In genomic region chr8:112935897-112936719, GRCm38 (mm10) we compare ENCODE assay signal across 8 mouse cellular contexts.
DNase-seq lines count a peak whose midpoint lies in the region; ATAC-seq and TF ChIP-seq lines count a peak whose summit lies in the region.

No protein-coding gene starts in this region.

- H3K4me3 ChIP-seq in heart, adult 2 months = no peak overlapping the region
- no peak overlapping the region for H3K4me3 ChIP-seq in heart, embryonic 12.5 days

- no peak overlapping the region for H3K9ac ChIP-seq in heart, adult 2 months (ENCODE audit: low read depth, low read length)
- no peak overlapping the region for H3K9ac ChIP-seq in heart, embryonic 12.5 days

- peak; percentile 25 to 34 for DNase-seq in heart, adult 2 months
- peak; percentile 75 for DNase-seq in Patski (ENCODE audit: low read depth, low spot score)
- peak; percentile 18 to 44 for DNase-seq in cerebellum, postnatal 36 days
- DNase-seq in kidney, postnatal 25 days = peak; percentile 56 to 64
- no peak for DNase-seq in c-Kit-positive CD71-positive TER-119-positive erythroid progenitor cells, embryonic 14.5 days (ENCODE audit: low spot score)
- no peak for DNase-seq in neural tube, embryonic 10.5 days (ENCODE audit: extremely low spot score, low spot score)
- no peak for DNase-seq in embryo, embryonic 10 days (ENCODE audit: low spot score)

- H3K4me1 ChIP-seq in heart, adult 2 months (ENCODE audit: control insufficient read depth, insufficient read depth, low read length) = no peaks in the 10 kb centered on the region
- no peaks in the 10 kb centered on the region for H3K4me1 ChIP-seq in heart, embryonic 12.5 days (replicated peaks)

- H3K9me3 ChIP-seq in heart, embryonic 12.5 days (replicated peaks) = peaks cover 9% of the 10 kb centered on the region; the same call in 1 of the 2 replicates

- CTCF ChIA-PET in Patski (lab: Charles Lee) = no interaction called here

- ATAC-seq in heart, embryonic 12.5 days (ENCODE audit: insufficient number of reproducible peaks, low FRiP score) = no peak
- ATAC-seq in Patski = peak; percentile 78

- POLR2A ChIA-PET in Patski (lab: Charles Lee) = no interaction called here

- no peak for TF ChIP-seq POLR2A in heart, adult 2 months (IDR thresholded peaks at IDR 0.05; ENCODE audit: insufficient read depth, low read depth, low read length)

- H3K27ac ChIP-seq in heart, adult 2 months = no peak overlapping the region
- H3K27ac ChIP-seq in heart, embryonic 12.5 days (ENCODE audit: poor library complexity, severe bottlenecking) = no peak overlapping the region

- no peak for TF ChIP-seq CTCF in heart, adult 2 months (IDR thresholded peaks at IDR 0.05)
- TF ChIP-seq CTCF in Patski (IDR thresholded peaks at IDR 0.05) = no peak

- intact Hi-C loops in heart, adult 2 months (cut with DNase I) = no loop called here

- H3K27me3 ChIP-seq in heart, adult 2 months (ENCODE audit: control insufficient read depth, insufficient read depth, low read length) = no peaks in the 10 kb centered on the region
- no peaks in the 10 kb centered on the region for H3K27me3 ChIP-seq in heart, embryonic 12.5 days (replicated peaks)
- H3K27me3 ChIP-seq in Patski = peaks cover 3% of the 10 kb centered on the region

- H3K36me3 ChIP-seq in heart, adult 2 months (ENCODE audit: control insufficient read depth, insufficient read depth, low read length) = no peaks in the 10 kb centered on the region
- H3K36me3 ChIP-seq in heart, embryonic 12.5 days = no peaks in the 10 kb centered on the region

- no peaks in the 10 kb centered on the region for H3K79me2 ChIP-seq in heart, adult 2 months (replicated peaks; ENCODE audit: control insufficient read depth, insufficient read depth, low read length)

- 56% methylated on average over 9 of the region's 9 CpGs for WGBS in heart, adult 2 months
- WGBS in heart, embryonic 12.5 days = 82% methylated on average over 9 of the region's 9 CpGs

- H3K4me2 ChIP-seq in heart, embryonic 12.5 days = no peak overlapping the region

- no peak for TF ChIP-seq EP300 in heart, adult 2 months (IDR thresholded peaks at IDR 0.05; ENCODE audit: insufficient read depth, low read depth, low read length)

- in situ Hi-C loops in Patski (cut with MboI; ENCODE audit: low pct_unique_long_range_greater_than_20kb) = no loop called here

Comparison
In these comparisons a context has a peak if more than half of its experiments do, and no peak if none do; other contexts are left out.
1. DNase-seq: peak in heart, adult 2 months (2 of 2), Patski (single experiment), cerebellum, postnatal 36 days (2 of 2) and kidney, postnatal 25 days (2 of 2); none in c-Kit-positive CD71-positive TER-119-positive erythroid progenitor cells, embryonic 14.5 days (single experiment), neural tube, embryonic 10.5 days (single experiment) and embryo, embryonic 10 days (single experiment).